Mouse (Mus musculus): ENCODE results near the gene Cdpf1. TPM values are rescaled to one million over a fixed set of nuclear protein-coding genes. Genes with fewer than 3 reads are reported as not detected.

Gene Cdpf1
- polyA plus RNA-seq, 1 experiment = 27.4 TPM

DNA sequence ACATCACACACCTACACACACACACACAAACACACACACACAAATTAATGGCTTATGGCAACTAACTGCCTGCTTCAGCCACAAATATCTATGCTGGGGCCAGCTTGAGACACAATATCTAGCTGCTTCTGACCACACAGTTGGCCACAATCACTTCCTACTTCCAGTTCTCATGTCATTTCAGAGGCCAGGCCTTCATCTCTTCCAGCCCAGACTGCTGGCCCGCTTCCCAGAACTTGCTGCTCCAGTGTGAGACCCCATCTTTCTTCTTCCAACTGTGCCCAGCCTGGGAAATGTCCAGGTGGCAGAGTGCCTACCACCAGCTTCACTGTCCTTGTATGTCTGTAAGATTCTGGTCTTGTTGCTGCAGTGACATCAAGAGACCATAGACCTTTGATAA lies 18.7 kb downstream of the Cdpf1 start:
- peaks cover 40% of the 10 kb centered on the region for H3K36me3 ChIP-seq (ENCODE audit: control insufficient read depth, insufficient read depth, low read length)
- 65% methylated on average over 1 of the region's 1 CpGs for WGBS
- H3K27ac ChIP-seq (ENCODE audit: insufficient read depth, low read depth, low read length) = no peak overlapping the region
- H3K4me3 ChIP-seq (ENCODE audit: low read depth, low read length) = no peak overlapping the region
- no peaks in the 10 kb centered on the region for H3K27me3 ChIP-seq (ENCODE audit: control insufficient read depth, insufficient read depth, low read length)
- H3K4me1 ChIP-seq (ENCODE audit: control insufficient read depth, insufficient read depth, insufficient read length, low read length) = peaks cover 3% of the 10 kb centered on the region; the same call in 1 of the 2 replicates
- TF ChIP-seq POLR2A (IDR thresholded peaks at IDR 0.05; ENCODE audit: low read depth, low read length) (no peak), CTCF (IDR thresholded peaks at IDR 0.05; ENCODE audit: extremely low read depth, insufficient read length, insufficient replicate concordance, low read depth, low read length) (no peak)

DNA sequence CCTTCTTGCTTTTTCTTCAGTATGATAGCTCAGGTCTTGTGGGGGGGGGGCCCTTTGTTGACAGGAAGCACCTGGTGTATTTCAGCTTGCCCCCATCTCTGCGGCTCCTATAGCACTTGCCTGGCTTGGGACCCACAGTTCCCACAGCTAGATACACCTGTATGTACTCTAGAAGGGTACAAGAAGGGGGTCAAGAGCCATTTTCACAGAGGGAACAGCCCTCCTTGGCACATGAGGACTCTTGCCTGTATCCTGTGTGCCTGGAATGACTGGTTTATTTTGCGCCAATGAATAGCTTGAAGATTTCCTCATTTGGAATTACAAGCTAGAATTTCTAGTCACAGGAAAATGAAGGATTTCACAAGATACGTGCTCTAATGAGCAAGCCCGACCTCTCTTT lies 20.0 kb downstream of the Cdpf1 start:
- Histone ChIP-seq H3K4me1 (ENCODE audit: control insufficient read depth, insufficient read depth, insufficient read length, low read length) (peaks cover 3% of the 10 kb centered on the region; the same call in 1 of the 2 replicates), H3K4me3 (ENCODE audit: low read depth, low read length) (no peak overlapping the region), H3K36me3 (ENCODE audit: control insufficient read depth, insufficient read depth, low read length) (peaks cover 40% of the 10 kb centered on the region), H3K27ac (ENCODE audit: insufficient read depth, low read depth, low read length) (no peak overlapping the region), H3K27me3 (ENCODE audit: control insufficient read depth, insufficient read depth, low read length) (no peaks in the 10 kb centered on the region)
- 93% methylated on average over 4 of the region's 4 CpGs for WGBS
- TF ChIP-seq CTCF (IDR thresholded peaks at IDR 0.05; ENCODE audit: extremely low read depth, insufficient read length, insufficient replicate concordance, low read depth, low read length) (no peak), POLR2A (IDR thresholded peaks at IDR 0.05; ENCODE audit: low read depth, low read length) (no peak)

DNA sequence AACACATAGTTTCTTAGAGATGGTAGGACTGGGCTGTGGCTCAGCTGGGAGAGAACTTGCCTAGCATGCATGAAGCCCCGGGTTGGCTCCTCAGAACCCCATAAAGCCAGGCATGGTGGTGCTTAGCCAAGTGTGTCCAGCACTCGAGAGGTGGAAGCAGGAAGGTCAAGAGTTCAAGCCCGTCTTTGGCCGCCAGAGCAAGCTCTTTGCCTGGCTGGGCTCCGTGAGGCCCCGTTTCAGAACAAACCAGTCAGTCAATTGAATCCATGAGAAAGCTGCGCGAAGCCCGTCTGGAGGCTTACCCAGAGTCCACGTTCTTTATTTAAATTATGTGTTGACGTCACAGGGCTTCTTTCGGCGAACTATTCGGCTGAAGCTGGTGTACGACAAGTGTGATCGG lies 22.9 kb downstream of the Cdpf1 start:
- Histone ChIP-seq H3K27ac (ENCODE audit: insufficient read depth, low read depth, low read length) (no peak overlapping the region), H3K27me3 (ENCODE audit: control insufficient read depth, insufficient read depth, low read length) (no peaks in the 10 kb centered on the region), H3K4me3 (ENCODE audit: low read depth, low read length) (no peak overlapping the region), H3K4me1 (ENCODE audit: control insufficient read depth, insufficient read depth, insufficient read length, low read length) (peaks cover 3% of the 10 kb centered on the region; the same call in 1 of the 2 replicates), H3K36me3 (ENCODE audit: control insufficient read depth, insufficient read depth, low read length) (peaks cover 33% of the 10 kb centered on the region)
- 85% methylated on average over 16 of the region's 16 CpGs for WGBS
- TF ChIP-seq CTCF (IDR thresholded peaks at IDR 0.05; ENCODE audit: extremely low read depth, insufficient read length, insufficient replicate concordance, low read depth, low read length) (no peak), POLR2A (IDR thresholded peaks at IDR 0.05; ENCODE audit: low read depth, low read length) (no peak)

DNA sequence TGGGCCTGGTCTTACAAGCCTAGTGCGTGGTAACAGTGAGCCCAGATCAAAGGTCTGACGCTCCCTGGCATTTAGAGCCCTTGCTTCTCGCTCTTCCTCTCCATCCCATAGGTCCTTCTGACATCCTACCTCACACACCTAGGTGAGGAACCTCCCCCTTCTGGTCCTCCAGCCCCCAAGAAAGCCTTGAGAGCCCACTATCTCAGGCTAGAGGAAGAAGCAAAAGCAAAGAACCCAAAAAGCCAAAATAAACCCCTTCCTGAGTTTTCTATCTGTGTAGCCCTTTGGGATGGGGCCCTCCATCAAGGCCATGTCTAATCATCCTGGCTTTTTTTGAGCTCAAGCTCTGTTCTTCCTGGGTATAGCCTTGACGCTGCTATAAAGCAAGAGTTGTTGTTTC lies 23.4 kb downstream of the Cdpf1 start:
- 92% methylated on average over 4 of the region's 4 CpGs for WGBS
- Histone ChIP-seq H3K27ac (ENCODE audit: insufficient read depth, low read depth, low read length) (no peak overlapping the region), H3K36me3 (ENCODE audit: control insufficient read depth, insufficient read depth, low read length) (peaks cover 31% of the 10 kb centered on the region), H3K4me3 (ENCODE audit: low read depth, low read length) (no peak overlapping the region), H3K27me3 (ENCODE audit: control insufficient read depth, insufficient read depth, low read length) (no peaks in the 10 kb centered on the region), H3K4me1 (ENCODE audit: control insufficient read depth, insufficient read depth, insufficient read length, low read length) (peaks cover 3% of the 10 kb centered on the region; the same call in 1 of the 2 replicates)
- TF ChIP-seq POLR2A (IDR thresholded peaks at IDR 0.05; ENCODE audit: low read depth, low read length) (no peak), CTCF (IDR thresholded peaks at IDR 0.05; ENCODE audit: extremely low read depth, insufficient read length, insufficient replicate concordance, low read depth, low read length) (no peak)

DNA sequence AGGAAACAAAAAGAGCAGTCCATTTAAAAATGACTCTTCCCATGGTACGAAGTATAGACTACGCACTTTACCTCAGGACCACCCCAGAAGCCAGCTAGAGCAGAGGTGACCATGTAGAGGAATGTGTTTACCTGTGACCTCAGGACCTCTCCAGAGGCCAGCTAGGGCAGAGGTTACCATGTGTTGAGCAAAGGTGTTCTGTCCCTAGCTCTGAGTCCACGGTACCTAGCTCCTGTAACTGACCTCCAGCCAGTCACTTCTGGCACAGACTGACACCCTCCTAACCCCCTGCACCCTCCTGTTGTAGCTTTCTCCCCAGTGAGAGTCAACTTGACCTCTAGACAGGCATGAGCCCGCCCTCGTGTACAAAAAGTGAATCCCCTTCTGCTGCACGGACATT lies 24.0 kb downstream of the Cdpf1 start:
- no peak for TF ChIP-seq CTCF (IDR thresholded peaks at IDR 0.05; ENCODE audit: extremely low read depth, insufficient read length, insufficient replicate concordance, low read depth, low read length)
- no peak for TF ChIP-seq POLR2A (IDR thresholded peaks at IDR 0.05; ENCODE audit: low read depth, low read length)
- H3K36me3 ChIP-seq (ENCODE audit: control insufficient read depth, insufficient read depth, low read length) = peaks cover 29% of the 10 kb centered on the region
- H3K4me3 ChIP-seq (ENCODE audit: low read depth, low read length) = no peak overlapping the region
- 93% methylated on average over 6 of the region's 6 CpGs for WGBS
- no peaks in the 10 kb centered on the region for H3K27me3 ChIP-seq (ENCODE audit: control insufficient read depth, insufficient read depth, low read length)
- no peak overlapping the region for H3K27ac ChIP-seq (ENCODE audit: insufficient read depth, low read depth, low read length)
- peaks cover 3% of the 10 kb centered on the region; the same call in 1 of the 2 replicates for H3K4me1 ChIP-seq (ENCODE audit: control insufficient read depth, insufficient read depth, insufficient read length, low read length)

DNA sequence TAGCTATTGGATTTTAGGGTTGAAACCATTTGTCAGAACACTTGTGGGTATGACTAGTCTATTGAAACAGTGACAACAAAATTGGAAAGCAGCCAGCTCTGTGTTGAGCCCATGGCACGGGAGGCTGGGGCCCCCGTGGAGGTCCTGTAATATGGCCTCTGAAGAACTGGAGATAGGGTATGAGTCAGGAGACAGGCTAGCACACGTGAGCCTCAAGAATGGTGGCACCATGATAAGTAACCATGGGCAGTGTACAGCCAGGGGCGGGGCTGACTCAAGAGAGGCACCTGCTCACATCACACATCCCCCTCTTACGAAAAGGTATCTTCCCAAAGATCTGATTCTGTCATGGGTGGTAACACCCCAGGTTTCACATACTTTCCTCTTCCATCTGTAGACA lies 24.8 kb downstream of the Cdpf1 start:
- peaks cover 3% of the 10 kb centered on the region; the same call in 1 of the 2 replicates for H3K4me1 ChIP-seq (ENCODE audit: control insufficient read depth, insufficient read depth, insufficient read length, low read length)
- TF ChIP-seq POLR2A (IDR thresholded peaks at IDR 0.05; ENCODE audit: low read depth, low read length) (no peak), CTCF (IDR thresholded peaks at IDR 0.05; ENCODE audit: extremely low read depth, insufficient read length, insufficient replicate concordance, low read depth, low read length) (no peak)
- 56% methylated on average over 5 of the region's 5 CpGs for WGBS
- no peak overlapping the region for H3K4me3 ChIP-seq (ENCODE audit: low read depth, low read length)
- H3K36me3 ChIP-seq (ENCODE audit: control insufficient read depth, insufficient read depth, low read length) = peaks cover 24% of the 10 kb centered on the region
- H3K27me3 ChIP-seq (ENCODE audit: control insufficient read depth, insufficient read depth, low read length) = no peaks in the 10 kb centered on the region
- no peak overlapping the region for H3K27ac ChIP-seq (ENCODE audit: insufficient read depth, low read depth, low read length)

DNA sequence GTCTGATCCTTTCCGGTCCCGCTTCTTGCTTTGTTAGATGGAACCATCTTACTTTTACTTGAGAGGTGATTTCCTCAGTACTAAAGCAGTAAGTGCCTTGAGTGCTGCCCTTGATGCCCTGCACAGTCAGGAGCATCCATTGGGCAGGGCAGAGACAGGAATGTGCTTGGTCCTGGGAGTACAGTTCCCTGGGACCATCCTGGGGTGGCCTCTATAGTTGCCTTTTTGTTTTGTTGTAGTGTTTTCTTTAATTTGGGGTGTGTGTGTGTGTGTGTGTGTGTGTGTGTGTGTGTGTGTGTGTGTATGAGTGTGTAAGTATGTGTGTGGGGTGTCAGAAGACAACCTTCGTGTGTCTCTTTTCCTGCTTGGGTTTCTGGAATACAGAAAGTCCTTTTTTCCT lies 27.2 kb downstream of the Cdpf1 start:
- WGBS = 88% methylated on average over 3 of the region's 3 CpGs
- Histone ChIP-seq H3K4me3 (ENCODE audit: low read depth, low read length) (no peak overlapping the region), H3K4me1 (ENCODE audit: control insufficient read depth, insufficient read depth, insufficient read length, low read length) (no peaks in the 10 kb centered on the region), H3K36me3 (ENCODE audit: control insufficient read depth, insufficient read depth, low read length) (peaks cover 17% of the 10 kb centered on the region), H3K27me3 (ENCODE audit: control insufficient read depth, insufficient read depth, low read length) (no peaks in the 10 kb centered on the region), H3K27ac (ENCODE audit: insufficient read depth, low read depth, low read length) (no peak overlapping the region)
- no peak for TF ChIP-seq POLR2A (IDR thresholded peaks at IDR 0.05; ENCODE audit: low read depth, low read length)
- no peak for TF ChIP-seq CTCF (IDR thresholded peaks at IDR 0.05; ENCODE audit: extremely low read depth, insufficient read length, insufficient replicate concordance, low read depth, low read length)
